Mouse (Mus musculus) gastrocnemius, adult 8-10 months (tissue): ENCODE data around the gene Ctnna3. TPM values are rescaled to one million over a fixed set of nuclear protein-coding genes. Genes with fewer than 3 reads are reported as not detected.

Experiments used
- DNase-seq, 2 experiments: peaks; one replicate each; pipeline ENCODE4 v3.0.0; 2022; ENCODE audit warnings: low spot score in 2 of 2
- total RNA-seq, 4 experiments: library from RNA; stranded (reverse); gene quantifications; 2 replicates each; pipeline ENCODE4 v1.2.4; 2022

Gene Ctnna3
- total RNA-seq, 4 experiments from 2014 or later = 21.3 to 31.5 (median 25.8) TPM

DNA sequence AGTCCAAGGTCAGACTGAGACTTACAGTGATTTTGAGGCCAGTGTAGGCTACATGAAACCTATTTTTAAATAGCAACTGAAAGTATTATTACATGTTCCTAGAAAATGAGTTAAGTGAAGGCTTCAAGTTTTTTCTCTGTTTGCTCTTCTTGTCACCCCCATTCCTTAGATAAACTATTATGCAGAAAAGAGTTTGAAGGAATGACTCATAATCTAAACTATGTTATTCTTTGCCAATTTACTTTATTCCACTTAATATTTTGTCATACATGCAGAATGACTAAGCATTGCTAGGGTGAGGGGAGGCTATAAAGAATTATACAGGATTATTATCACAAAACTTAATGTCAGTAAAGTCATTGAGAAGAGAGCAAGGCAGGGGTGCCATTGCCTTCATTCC lies 479.0 kb downstream of the Ctnna3 start:
- no peak for DNase-seq

DNA sequence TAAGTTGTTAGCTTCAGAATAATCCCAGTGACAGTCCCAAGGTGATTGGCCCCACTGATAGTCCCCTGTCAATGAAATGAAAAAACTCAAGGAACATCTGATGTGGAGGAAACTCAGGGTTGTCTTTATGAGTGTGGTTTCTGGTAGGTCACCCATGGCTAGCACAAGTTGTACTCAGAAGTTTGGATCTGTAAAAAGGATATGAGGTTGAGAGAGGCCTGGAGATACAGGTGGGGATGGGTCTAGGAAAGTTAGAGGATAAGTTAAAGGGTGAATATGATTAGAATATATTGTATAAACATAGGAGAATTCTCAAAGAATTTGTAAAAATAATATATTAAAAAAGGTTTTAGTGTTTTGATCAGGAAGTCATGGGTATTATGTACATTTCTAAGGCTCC lies 497.4 kb downstream of the Ctnna3 start, which contains the start of gene Gm10118:
TSS of gene Gm10118 (minus strand) at position 101 of the 400 bp plus-strand sequence.
- no peak for DNase-seq

DNA sequence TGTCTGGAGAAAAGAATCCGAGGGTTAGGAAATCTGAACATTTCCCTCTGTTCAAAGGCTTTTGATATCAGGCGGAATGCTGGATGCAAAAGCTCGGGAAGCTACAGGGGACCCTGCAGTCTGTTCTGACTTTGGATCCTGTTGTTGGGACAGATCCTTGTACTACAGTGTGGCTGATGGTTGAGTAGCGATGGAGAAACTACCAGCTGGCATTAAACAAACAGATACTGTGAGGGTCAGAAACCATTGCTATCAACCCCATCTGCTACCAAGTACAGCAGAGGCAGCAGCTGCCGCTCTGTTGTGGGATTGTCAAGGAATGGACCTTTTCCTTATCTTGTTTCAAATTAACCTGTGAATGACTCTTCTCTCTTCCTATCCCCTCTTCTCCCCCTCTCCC lies 504.0 kb downstream of the Ctnna3 start:
- DNase-seq = no peak

DNA sequence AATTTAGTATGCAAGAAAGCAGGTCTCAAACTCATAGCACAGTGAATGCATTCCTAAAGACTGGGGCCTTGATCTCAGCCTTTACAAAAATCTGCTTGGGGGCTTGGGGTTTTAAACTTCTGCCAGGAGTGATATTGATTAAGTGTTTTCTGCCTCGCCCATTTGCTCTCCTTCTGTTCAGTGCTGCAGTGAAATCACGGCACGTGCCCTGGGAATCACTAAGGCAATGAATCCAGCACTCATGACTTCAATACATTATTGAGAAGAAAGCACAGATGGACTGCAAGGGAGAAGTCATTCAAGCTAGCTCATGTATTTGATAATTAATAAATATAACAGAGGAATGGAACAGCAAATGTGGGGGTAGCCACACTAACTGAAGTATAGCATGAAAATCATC lies 515.6 kb downstream of the Ctnna3 start:
- no peak for DNase-seq

DNA sequence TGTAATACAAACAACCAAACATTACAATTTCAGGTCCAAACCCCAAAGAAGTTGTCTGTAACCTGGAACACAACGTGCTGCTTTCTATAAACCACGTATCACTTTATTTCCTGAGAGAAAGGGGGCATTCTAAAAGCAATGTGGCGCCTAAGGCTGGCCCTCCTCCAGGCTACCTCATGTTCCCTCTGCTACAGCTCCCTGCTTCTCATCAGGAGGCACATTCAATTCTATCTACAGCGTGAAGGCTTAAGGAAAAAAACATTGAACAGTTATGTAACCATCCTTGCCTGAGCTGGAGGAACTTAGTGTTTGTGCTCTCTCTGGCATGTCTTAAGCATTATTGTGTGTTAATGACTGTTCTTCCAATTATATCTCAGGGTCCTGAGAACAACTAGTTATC lies 517.4 kb downstream of the Ctnna3 start:
- DNase-seq = no peak

DNA sequence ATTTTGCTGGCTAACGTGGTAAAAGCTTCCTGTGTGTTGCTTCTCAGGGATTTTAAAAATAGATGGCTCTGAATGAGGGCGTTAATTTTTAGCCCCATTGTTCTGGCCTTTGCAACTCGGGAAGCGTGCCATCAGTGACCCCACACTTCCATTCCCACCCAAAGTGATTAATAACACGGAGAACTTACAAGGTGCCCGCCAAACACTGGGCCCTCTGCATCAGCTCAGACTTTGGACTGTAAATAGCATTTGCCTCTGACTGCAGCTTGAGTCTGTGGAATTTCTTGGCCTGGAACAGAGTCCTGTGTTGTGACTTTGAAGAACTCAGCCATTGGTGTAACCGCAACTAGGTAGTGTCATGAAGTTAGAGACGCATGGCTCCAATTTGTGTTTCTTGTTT lies 521.0 kb downstream of the Ctnna3 start:
- DNase-seq = no peak

DNA sequence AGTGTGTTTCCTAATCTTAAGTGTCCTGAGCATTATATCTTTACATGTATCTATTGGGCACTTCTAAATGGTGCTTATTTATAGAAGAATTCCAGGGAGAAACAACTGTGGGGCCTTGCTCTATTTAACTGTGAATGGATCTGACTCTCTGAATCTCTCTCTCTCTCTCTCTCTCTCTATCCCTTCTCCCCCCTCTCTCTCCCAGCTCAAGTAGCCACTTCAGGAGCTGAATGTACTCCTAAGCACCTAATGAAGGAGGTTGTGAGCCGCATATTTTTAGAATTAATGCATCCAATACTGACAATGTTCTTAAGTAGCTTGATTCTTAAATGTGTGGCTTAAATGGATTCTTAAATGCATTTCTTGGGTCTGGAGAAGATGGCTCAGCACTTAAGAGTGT lies 521.6 kb downstream of the Ctnna3 start:
- no peak for DNase-seq

DNA sequence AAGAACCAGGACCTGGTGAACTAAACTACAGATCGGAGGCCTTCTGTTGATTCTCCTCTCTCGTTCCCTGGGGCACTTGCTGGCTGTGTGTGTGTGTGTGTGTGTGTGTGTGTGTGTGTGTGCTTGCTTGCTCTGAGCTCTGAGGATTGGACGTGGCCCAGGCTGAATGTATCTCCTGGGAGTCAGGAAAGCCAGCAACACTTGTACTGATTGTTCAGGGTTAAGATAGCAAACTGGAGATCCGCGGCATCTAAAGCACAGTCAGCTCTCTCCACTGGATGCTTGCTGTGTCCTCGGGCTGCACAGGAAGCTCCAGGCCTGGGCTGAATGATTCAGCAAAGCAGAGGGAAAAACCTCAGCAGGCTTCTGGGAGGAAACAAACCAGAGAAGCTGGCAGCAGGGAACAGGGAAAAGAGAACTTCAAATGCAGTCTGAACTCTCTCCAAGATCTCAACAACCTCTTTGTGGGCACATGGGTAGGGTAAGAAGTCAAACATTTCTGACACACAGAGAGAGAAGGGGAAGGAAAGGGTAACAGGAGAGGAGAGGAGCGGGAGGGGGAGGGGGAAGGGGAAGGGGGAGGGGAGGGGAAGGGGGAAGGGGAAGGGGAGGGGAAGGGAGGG lies 524.5 kb downstream of the Ctnna3 start:
- DNase-seq = peak; percentile 58 to 65

DNA sequence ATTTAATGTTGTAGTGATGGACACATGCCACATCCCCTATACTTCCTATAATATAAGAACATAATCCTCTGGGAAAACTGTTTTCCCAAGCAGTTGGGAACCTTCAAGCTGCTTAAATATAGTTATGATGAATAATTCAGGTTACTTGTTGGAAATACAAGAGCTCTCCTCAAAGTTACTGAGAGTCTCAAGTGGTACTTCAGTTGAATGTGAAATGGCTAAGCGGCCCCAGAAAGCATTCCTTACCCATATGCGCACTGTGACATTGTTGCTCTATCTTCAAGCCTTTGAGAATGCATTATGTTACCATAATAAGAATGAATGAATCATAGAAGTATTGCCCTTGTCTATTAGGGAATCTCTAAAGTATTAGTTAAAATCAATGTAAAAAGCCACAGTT lies 542.4 kb downstream of the Ctnna3 start:
- DNase-seq = no peak

DNA sequence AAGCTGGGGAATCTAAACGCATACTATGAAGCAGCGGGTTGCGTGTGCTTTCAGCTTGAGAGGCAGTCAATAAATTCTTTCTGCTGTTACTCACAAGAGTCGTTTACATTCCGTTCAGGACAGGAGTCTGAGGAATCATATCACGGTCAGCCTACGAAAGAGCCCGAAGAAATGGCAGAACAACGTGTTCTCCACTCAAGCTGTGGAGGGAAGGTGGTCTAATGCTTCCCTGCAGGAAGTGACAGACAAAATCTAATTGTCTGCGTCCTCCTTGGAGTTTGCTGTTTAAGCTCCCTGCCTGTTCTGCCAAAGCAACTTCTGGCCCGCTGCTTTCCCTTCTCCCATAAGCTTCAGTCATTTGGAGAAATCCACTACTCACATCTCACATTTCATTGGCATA lies 548.2 kb downstream of the Ctnna3 start:
- DNase-seq = no peak

DNA sequence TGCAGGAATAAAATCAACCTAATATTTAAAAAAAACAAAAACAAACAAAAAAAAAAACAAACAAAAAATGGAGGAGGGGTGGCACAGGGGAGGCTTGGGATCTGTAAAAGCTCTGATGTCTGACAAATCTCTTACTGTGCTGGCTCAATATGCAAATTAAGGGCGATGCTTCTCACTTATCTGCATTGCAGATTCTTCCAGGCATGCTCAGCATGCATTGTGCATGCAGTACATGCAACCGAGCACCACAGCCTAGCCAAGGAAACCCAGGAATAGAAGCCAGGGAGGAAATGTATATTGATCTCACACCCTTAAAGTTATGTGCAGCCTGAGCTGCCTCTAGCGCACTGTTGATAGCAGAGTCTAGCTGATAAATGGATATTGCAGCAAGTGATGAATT lies 548.6 kb downstream of the Ctnna3 start:
- DNase-seq = no peak

DNA sequence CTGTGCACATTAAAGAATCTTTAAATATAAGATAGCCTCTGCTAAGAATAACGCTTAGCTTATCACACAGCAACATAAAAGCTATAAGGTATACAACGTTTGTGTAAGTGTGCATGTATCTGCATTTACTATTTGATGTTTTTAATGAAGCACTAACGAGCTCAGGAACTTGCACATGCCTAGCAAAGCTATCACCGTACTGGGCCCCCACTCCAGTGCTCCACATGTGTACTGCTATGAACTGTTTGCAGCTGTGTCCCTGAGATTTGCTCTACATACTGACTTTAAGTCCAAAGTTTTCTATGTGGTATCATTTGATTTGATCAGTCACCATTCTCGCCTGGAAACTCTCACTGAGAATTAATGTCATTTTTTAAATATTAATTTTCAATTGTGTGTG lies 549.1 kb downstream of the Ctnna3 start:
- DNase-seq = no peak

DNA sequence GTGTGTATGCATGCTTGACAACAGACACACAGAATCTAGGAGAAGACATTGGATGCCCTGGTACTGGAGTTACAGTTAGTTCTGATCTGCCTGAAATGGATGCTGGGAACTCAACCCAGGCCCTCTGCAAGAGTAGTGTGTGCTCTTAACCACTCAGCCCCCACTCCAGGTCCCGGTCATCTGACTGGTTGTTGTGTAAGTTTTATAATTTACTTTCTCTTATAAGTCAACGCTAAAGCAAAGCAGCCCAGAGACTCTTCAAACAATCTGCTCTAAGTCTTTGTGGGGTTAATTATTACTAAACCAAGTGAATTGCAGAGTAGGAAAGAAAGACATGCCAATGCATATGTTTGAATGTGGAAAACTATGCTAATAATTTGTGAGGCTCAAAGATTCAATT lies 549.5 kb downstream of the Ctnna3 start:
- no peak for DNase-seq

DNA sequence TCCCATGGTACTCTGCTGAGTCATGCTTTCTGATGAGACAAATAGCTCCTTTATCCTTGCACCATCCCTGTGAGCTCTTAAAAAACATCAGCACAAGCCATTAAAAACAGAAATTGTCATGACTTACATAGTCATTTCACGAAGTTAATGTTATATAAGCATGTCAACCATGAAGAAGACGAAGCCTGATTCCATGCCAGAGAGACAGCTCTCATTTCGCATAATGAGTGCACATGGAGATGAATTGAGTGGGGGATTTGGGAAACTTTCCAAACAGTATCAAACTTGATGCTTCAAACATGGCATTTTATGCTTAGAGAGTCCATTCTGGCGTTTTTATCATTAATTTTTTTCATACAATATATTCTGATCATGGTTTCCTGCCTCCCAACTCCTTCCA lies 555.7 kb downstream of the Ctnna3 start:
- no peak for DNase-seq

DNA sequence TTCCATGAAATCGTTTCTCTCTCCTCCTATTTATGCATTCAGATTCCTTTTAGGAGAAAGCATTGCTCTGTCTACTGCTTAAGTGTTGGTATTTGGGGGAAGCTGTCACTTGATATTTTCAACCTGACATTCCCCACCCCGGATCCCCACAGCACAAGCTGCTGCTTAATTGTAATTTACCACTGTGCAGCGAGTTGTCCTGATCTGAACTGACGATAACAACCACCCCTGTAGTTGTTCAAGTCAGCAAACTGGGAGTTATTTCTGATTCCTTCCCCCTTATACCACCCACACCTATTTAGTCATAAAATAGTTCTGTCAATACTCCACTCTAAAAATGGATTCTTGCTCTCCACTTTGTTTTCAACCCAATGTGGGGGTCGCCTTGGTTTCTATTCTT lies 564.4 kb downstream of the Ctnna3 start:
- no peak for DNase-seq

DNA sequence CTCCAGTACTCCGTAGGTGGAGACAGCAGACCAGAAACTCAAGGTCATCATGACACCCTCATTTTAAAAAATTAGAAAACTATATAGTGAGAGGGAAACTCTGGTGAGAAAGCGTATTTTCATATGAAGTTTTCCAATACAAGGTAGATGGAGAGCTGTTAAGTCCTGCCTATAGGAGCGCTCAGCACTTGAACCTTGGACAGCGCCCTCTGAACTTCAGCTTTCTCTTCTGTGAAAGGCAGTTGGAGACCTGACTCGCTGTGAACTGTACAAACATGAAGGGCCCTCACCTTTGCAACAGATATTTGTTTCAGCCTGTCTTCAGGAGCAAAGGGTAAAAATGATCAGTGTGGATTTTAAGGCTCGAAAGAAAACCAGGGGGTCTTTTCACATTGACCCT lies 571.6 kb downstream of the Ctnna3 start:
- no peak for DNase-seq

DNA sequence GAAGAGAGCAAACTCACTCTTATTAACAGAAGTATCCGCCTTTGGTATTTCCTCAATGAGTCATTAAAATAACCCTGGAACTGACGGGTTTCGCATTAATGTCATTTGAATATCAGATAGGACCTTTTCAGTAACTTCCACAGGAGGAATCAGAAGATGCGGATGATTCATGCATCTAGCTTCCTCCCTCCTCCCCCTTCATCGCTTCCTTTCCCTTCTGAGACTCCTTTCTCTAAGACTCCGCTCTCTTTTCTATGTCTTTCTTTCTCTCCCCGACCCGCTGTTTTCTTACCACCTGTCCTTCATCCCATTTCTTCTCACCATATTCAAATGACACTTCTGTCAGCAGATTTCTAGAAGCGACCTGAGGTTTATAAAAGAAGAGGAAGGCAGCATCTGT lies 572.1 kb downstream of the Ctnna3 start:
- DNase-seq = no peak

DNA sequence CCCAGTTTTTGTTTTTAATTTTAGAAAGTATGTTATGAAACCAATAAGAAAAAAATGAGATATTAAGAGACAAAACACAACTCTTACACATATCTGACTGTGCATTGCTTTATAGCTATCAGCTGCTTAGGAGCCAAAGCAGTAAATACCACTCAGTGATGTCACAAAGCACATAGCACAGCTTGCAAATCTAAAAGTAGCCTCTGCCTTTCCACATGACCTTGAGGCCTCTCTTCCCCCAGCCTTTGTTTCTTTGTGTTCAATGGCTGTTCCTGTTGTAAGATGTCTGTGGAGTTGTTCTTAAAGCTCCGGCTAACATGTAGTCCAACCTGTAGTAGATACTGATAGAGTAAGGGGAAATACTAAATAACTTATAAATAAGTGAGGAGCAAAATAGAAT lies 590.4 kb downstream of the Ctnna3 start:
- no peak for DNase-seq

DNA sequence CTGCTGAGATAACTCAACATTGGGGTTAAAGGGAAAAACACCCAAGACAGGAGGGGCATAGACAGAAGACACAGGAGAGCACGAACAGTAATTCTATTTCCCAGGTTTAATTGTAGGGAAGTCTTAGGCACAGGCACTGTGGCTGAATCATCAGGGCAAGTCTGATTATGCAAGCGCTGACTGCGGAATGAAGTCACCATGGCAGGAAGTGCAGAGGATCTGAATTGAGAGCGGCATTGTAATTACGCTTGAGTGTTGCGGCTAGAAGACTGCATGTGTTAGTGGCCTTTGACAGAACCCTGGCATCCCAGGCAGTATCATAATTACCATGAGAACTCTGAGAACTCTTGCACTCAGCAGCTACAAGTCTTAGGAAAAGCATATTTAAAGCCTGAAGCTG lies 593.4 kb downstream of the Ctnna3 start:
- no peak for DNase-seq

DNA sequence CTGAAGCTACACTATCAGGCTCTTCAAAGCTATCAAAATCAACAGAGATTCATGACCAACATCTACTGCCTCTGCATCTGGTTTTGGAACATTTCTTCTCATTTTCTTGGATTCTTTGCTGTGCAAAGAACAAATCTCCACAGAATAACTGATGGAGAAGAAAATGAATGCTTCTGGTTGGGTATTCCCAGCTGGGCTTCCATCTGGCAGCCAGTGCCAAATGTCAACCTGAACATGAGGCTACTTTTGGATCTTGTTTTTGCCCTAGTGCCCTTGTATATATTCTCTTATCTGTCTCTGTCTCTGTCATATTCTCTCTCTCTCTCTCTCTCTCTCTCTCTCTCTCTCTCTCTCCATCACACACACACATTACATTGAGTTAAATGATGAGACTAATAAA lies 601.0 kb downstream of the Ctnna3 start:
- no peak for DNase-seq

DNA sequence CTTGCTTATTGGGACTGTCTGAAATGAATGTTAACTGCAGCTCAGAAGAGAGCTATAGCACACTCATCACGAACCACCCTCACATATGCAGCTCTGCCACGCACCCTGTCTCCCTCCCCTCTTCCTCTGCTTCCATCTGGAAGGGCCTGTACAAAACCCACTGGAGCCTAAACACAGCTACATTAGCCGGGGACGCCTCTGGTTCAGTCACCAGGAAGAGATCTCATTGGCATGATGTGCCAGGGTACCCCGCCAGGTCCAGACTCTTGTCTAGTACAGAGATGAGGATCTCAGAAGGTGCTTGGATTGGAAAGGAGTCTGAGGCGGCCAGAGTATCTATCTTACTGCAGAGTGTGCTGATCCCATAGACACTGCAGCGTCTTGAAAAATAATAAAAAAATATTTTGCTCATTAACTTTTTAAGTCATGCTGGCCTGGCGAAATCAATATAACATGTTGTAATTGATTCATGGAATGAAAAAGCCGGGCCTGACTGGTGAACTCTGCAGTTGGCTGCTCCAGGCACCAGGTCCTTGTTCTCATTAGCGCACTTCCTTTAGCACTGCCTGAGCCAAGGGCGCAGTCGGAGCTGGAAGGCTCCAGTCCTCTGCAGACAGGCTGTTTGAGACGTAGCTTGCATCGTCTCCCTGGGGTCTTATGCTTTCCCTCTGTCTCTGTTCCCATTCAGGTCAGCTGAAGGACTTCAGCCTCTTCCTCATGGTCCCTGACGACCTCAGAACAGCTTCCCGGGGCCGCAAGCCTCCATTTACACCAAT lies 610.0 kb downstream of the Ctnna3 start:
- DNase-seq = peak; percentile 8 to 30

DNA sequence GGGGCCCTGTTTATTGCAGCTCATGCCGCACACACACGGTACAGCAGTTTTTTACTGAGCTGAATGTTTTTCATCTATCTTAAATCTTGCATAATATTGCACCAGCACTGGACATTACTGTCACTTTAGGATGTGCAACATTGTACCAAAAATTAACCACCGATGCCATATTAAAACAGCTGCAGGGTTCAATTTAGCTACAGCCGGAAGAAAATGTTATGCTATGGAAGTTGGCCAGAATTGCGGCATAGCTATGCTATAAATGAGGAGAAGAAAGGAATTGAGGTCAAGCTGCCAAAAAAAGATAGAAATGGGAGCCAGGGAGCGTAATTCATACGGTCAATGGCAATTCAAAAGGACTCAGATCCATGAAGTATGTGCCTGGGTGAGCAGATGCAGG lies 611.3 kb downstream of the Ctnna3 start:
- DNase-seq = no peak

DNA sequence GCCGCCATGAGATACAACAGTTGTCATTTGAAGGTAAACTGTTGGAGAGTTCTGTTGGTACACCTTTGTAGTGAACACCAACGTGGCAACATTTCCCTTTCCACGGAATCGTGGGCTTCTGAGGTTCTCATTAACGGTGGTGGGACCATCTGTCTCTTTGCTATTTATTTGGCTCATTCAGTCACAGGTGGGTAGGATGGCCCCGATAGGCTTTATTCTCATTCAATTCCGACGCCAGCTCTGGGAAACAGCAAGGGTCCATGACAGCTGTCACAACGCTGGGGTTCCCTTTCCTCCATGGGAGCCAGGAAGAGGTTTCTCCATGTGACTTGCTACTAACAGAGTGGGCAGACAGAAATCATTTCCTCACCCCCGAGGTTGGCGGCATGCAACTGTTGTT lies 612.0 kb downstream of the Ctnna3 start:
- DNase-seq = no peak
